Mouse (Mus musculus) forebrain, embryonic 11.5 days (tissue): Measurements from ENCODE around the gene Mpl. TPM values are rescaled to one million over a fixed set of nuclear protein-coding genes. Genes with fewer than 3 reads are reported as not detected.

Experiments
- ATAC-seq: fragments of 200-750 bp; cut with Nextera tagmentation; replicated peaks from 2 replicates; pipeline ENCODE4 v1.8.0; 2017; ENCODE audit warnings: moderate TSS enrichment; ENCODE audit not compliant: low FRiP score
- DNase-seq: peaks from one replicate; pipeline ENCODE4 v3.0.0-alpha.2; 2017; ENCODE audit warnings: low spot score
- H3K27ac ChIP-seq: fragments of 300-500 bp; sonication (generic); 2 replicates; pipeline ENCODE4 v1.5.1; 2014; ENCODE audit warnings: low read depth, low read length
- H3K27me3 ChIP-seq: fragments of 300-500 bp; sonication (generic); 2 replicates; pipeline ENCODE4 v1.6.1; 2014; ENCODE audit warnings: mild to moderate bottlenecking, low read length, mixed read lengths; ENCODE audit not compliant: control insufficient read depth, insufficient read depth
- H3K36me3 ChIP-seq: fragments of 300-500 bp; sonication (generic); 2 replicates; pipeline ENCODE4 v1.6.1; 2014; ENCODE audit warnings: mild to moderate bottlenecking, low read length, moderate library complexity, mixed read lengths; ENCODE audit not compliant: control insufficient read depth, insufficient read depth
- H3K4me1 ChIP-seq: fragments of 300-500 bp; sonication (generic); replicated peaks from 2 replicates; pipeline ENCODE4 v1.6.1; 2014; ENCODE audit warnings: low read length, mixed read lengths; ENCODE audit not compliant: control insufficient read depth, insufficient read depth
- H3K4me2 ChIP-seq: fragments of 300-500 bp; sonication (generic); 2 replicates; pipeline ENCODE4 v1.6.1; 2014; ENCODE audit warnings: low read depth, mild to moderate bottlenecking, low read length, moderate library complexity, mixed read lengths; ENCODE audit not compliant: severe bottlenecking
- H3K4me3 ChIP-seq: fragments of 300-500 bp; sonication (generic); 2 replicates; pipeline ENCODE4 v1.5.1; 2014; ENCODE audit warnings: low read depth, low read length
- H3K9ac ChIP-seq: fragments of 300-500 bp; sonication (generic); 2 replicates; pipeline ENCODE4 v1.6.1; 2014; ENCODE audit warnings: low read length
- H3K9me3 ChIP-seq: fragments of 300-500 bp; sonication (generic); 2 replicates; pipeline ENCODE4 v1.6.1; 2016; ENCODE audit warnings: low read length, mixed read lengths; ENCODE audit not compliant: control insufficient read depth
- WGBS: fragments of 180-500 bp; shearing (Covaris S2); extraction: QIAGEN DNeasy Blood & Tissue Kit; methylation state at CpG from one replicate; pipeline ENCODE4 v1.1.7; 2014; 5-methylcytosine and 5-hydroxymethylcytosine counted together
- polyA plus RNA-seq: library from polyadenylated mRNA; unstranded; fragments of >200 nt; fragmentation: Nextera tagmentation; extraction: Ambion mirVana; gene quantifications from 2 replicates; pipeline ENCODE4 v1.2.1, GENCODE M21; 2014

Mpl gene
- polyA plus RNA-seq, 1 experiment from 2014 or later = 1.0 TPM

DNA sequence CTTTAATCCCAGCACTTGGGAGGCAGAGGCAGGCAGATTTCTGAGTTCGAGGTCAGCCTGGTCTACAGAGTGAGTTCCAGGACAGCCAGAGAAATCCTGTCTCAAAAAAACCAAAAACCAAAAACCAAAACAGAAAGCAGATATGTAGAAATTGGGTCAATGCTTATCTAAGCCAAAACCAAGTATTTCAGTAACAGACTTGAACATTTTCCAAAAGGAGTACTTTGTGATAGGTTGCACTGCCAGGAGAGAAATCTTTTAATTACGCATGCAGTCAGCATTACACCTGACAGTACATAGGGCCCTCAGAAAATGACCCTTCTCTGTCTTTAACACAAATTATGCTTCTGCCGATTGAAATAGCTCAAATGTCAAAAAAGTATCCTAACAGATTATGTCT lies 55.9 kb downstream of the Mpl start:
- H3K36me3 ChIP-seq = peaks cover 8% of the 10 kb centered on the region; the same call in 1 of the 2 replicates
- H3K27ac ChIP-seq = no peak overlapping the region
- H3K9ac ChIP-seq = no peak overlapping the region
- WGBS = 96% methylated on average over 3 of the region's 3 CpGs
- no peak for ATAC-seq
- no peaks in the 10 kb centered on the region for H3K9me3 ChIP-seq
- H3K27me3 ChIP-seq = no peaks in the 10 kb centered on the region
- no peak overlapping the region for H3K4me2 ChIP-seq
- DNase-seq = no peak
- H3K4me3 ChIP-seq = no peak overlapping the region
- no peaks in the 10 kb centered on the region for H3K4me1 ChIP-seq

DNA sequence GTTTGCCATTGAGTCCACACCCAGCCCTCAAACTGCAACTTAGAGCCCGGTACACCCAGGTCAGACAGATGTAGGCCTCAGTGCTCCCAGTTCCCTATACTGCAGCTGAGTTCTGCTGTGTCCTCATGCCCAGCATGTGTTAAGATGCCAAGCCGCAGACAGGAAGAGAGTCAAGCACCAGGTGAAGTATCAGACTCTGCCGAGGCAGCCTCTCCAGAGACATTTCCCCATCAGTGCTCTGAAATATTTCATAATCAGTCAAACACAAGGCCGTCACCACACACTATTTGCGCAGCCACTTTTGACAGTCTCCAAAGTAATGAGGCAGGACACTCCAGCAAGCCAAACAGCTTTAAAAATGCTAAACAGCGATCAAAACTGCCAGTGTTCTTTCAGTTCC lies 58.9 kb downstream of the Mpl start:
- Histone ChIP-seq H3K27me3 (no peaks in the 10 kb centered on the region), H3K9ac (no peak overlapping the region), H3K9me3 (no peaks in the 10 kb centered on the region), H3K36me3 (peaks cover 11% of the 10 kb centered on the region; the same call in 1 of the 2 replicates), H3K4me1 (no peaks in the 10 kb centered on the region), H3K27ac (no peak overlapping the region), H3K4me3 (no peak overlapping the region), H3K4me2 (no peak overlapping the region)
- ATAC-seq = no peak
- WGBS = 93% methylated on average over 6 of the region's 6 CpGs
- DNase-seq = no peak

DNA sequence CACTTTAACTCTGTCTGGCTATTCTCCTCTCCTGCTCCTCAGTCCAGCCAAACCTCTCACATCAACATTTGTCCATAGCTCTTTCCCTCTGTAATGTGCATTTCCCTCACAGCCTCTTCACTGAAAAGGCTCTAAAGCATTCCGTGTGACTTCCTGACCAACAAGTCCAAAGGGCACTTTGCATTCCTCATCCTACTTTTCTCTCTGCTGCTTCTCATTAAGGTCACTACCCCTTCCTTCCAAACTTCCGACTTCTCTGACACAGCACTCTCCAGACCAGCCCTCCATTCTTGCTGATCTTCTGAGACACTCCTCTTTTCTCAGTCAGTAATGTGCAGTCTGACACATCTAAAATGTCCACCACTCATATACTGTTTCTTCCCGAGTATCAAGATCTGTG lies 60.9 kb downstream of the Mpl start:
- no peak overlapping the region for H3K4me3 ChIP-seq
- H3K4me2 ChIP-seq = no peak overlapping the region
- no peak overlapping the region for H3K27ac ChIP-seq
- no peaks in the 10 kb centered on the region for H3K4me1 ChIP-seq
- H3K9ac ChIP-seq = no peak overlapping the region
- no peak for DNase-seq
- H3K27me3 ChIP-seq = no peaks in the 10 kb centered on the region
- ATAC-seq = no peak
- H3K9me3 ChIP-seq = no peaks in the 10 kb centered on the region
- WGBS = 81% methylated on average over 3 of the region's 3 CpGs
- peaks cover 16% of the 10 kb centered on the region; the same call in 1 of the 2 replicates for H3K36me3 ChIP-seq

DNA sequence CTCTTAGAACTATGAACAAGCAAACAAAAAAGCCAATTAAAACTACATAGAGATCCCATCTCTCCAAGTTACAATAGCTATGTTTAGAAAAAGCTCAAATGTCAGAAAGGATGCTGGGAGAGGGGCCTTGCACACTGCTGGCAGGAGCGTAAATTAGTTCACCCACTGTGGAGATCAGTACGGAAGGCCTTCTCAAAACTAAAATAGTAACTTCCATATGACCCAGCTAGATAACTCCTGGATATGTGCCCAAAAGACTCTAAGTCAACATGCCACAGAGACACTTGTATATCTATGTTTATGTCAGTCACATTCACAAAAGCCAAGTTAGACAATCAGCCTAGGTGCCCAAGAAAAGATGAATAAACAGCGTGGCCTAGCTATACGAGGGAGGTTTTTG lies 62.0 kb downstream of the Mpl start:
- H3K27ac ChIP-seq = no peak overlapping the region
- H3K4me3 ChIP-seq = no peak overlapping the region
- H3K9me3 ChIP-seq = no peaks in the 10 kb centered on the region
- H3K36me3 ChIP-seq = peaks cover 19% of the 10 kb centered on the region; the same call in 1 of the 2 replicates
- DNase-seq (no peak), ATAC-seq (no peak)
- no peak overlapping the region for H3K9ac ChIP-seq
- WGBS = 94% methylated on average over 4 of the region's 4 CpGs
- H3K4me1 ChIP-seq = no peaks in the 10 kb centered on the region
- no peaks in the 10 kb centered on the region for H3K27me3 ChIP-seq
- no peak overlapping the region for H3K4me2 ChIP-seq

DNA sequence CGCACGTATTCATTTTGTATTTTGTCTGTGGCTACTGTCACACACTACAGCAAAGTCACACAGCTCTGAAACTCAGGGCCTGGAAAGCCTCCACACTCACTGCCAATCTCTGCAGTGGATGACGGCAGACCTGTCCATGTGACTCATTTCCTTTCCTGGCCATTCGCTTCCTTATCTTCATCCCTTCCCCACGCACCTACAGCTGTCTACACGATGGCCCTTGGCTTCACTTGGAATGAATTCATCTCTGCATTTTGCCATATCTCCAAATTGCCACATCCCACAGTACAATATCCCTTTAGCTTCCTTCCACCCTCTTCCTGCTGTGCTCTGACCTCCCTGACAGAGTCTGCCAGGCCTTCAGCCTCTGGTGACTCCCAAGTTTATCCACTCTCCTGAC lies 62.8 kb downstream of the Mpl start:
- Histone ChIP-seq H3K36me3 (peaks cover 19% of the 10 kb centered on the region; the same call in 1 of the 2 replicates), H3K27me3 (no peaks in the 10 kb centered on the region), H3K9ac (no peak overlapping the region), H3K4me3 (no peak overlapping the region), H3K9me3 (no peaks in the 10 kb centered on the region), H3K4me1 (no peaks in the 10 kb centered on the region), H3K27ac (no peak overlapping the region), H3K4me2 (no peak overlapping the region)
- 95% methylated on average over 6 of the region's 6 CpGs for WGBS
- no peak for ATAC-seq
- DNase-seq = no peak

Other genes with a start within 250 kb of the Mpl start
- gene Ptprf, start 166.1 kb downstream of the Mpl start, polyA plus RNA-seq = 90.5 and 99.9 TPM in 2 replicates
- gene Szt2, start 48.2 kb downstream of the Mpl start, polyA plus RNA-seq = 14.1 and 18.3 TPM in 2 replicates
- 152 and 155 TPM in 2 replicates for gene Med8, start 48.2 kb downstream of the Mpl start, polyA plus RNA-seq
- 37.8 and 39.8 TPM in 2 replicates for gene Elovl1, start 29.4 kb downstream of the Mpl start, polyA plus RNA-seq
- gene Cdc20, start 20.2 kb downstream of the Mpl start, polyA plus RNA-seq = 369 and 385 TPM in 2 replicates
- gene Tie1, start 32.5 kb upstream of the Mpl start, polyA plus RNA-seq = 13.6 and 14.5 TPM in 2 replicates
- 0.48 and 0.71 TPM in 2 replicates for gene 2610528J11Rik, start 69.5 kb upstream of the Mpl start, polyA plus RNA-seq
- gene Tmem125, start 86.5 kb upstream of the Mpl start, polyA plus RNA-seq = 0.25 and 0.32 TPM in 2 replicates
- 0.80 and 0.83 TPM in 2 replicates for gene Cfap57, start 163.3 kb upstream of the Mpl start, polyA plus RNA-seq
- 181 and 183 TPM in 2 replicates for gene Ebna1bp2, start 163.3 kb upstream of the Mpl start, polyA plus RNA-seq
- not detected in 2 replicates for gene Olfr62, start 201.4 kb upstream of the Mpl start, polyA plus RNA-seq
- 0.08 and 0.09 TPM in 2 replicates for gene Olfr1342, start 235.2 kb upstream of the Mpl start, polyA plus RNA-seq
- not detected in 2 replicates for gene Olfr1341, start 246.0 kb upstream of the Mpl start, polyA plus RNA-seq